Mouse (Mus musculus) kidney, postnatal 0 days (tissue): ENCODE data around the gene Tlr5. TPM values are rescaled to one million over a fixed set of nuclear protein-coding genes. Genes with fewer than 3 reads are reported as not detected.

ENCODE experiments used
- ATAC-seq: fragments of 200-750 bp; cut with Nextera tagmentation; replicated peaks from 2 replicates; pipeline ENCODE4 v1.8.0; 2017; ENCODE audit warnings: low read depth, moderate number of reproducible peaks, moderate TSS enrichment, moderate library complexity; ENCODE audit not compliant: low FRiP score
- DNase-seq: peaks from one replicate; pipeline ENCODE4 v3.0.0-alpha.2; 2016; ENCODE audit warnings: low spot score
- H3K27ac ChIP-seq: fragments of 300-500 bp; sonication (generic); 2 replicates; pipeline ENCODE4 v1.5.1; 2014; ENCODE audit warnings: mild to moderate bottlenecking
- H3K27me3 ChIP-seq: fragments of 300-500 bp; sonication (generic); 2 replicates; pipeline ENCODE4 v1.6.1; 2014; ENCODE audit warnings: low read length, mixed read lengths; ENCODE audit not compliant: insufficient read depth
- H3K36me3 ChIP-seq: fragments of 300-500 bp; sonication (generic); 2 replicates; pipeline ENCODE4 v1.6.1; 2014; ENCODE audit warnings: low read length, mixed read lengths; ENCODE audit not compliant: insufficient read depth
- H3K4me1 ChIP-seq: fragments of 300-500 bp; sonication (generic); replicated peaks from 2 replicates; pipeline ENCODE4 v1.6.1; 2014; ENCODE audit warnings: antibody characterized with exemption, low read length, mixed read lengths; ENCODE audit not compliant: insufficient read depth
- H3K4me2 ChIP-seq: fragments of 300-500 bp; sonication (generic); 2 replicates; pipeline ENCODE4 v1.6.1; 2014; ENCODE audit warnings: mild to moderate bottlenecking, low read length, moderate library complexity, mixed read lengths
- H3K4me3 ChIP-seq: fragments of 300-500 bp; sonication (generic); replicated peaks from 2 replicates; pipeline ENCODE4 v1.5.1; 2014; ENCODE audit warnings: low read depth, low read length
- H3K9ac ChIP-seq: fragments of 300-500 bp; sonication (generic); 2 replicates; pipeline ENCODE4 v1.6.1; 2014; ENCODE audit warnings: low read depth, low read length
- H3K9me3 ChIP-seq: fragments of 300-500 bp; sonication (generic); replicated peaks from 2 replicates; pipeline ENCODE4 v1.6.1; 2016; ENCODE audit warnings: low read length, inconsistent platforms, mixed read lengths
- CTCF ChIP-seq: IDR thresholded peaks from 2 replicates; pipeline ENCODE4 v1.5.1; 2016; ENCODE audit warnings: antibody characterized with exemption, low read depth, mild to moderate bottlenecking, moderate library complexity
- WGBS: fragments of 180-500 bp; shearing (Covaris S2); extraction: QIAGEN DNeasy Blood & Tissue Kit; methylation state at CpG from one replicate; pipeline ENCODE4 v1.1.7; 2014; 5-methylcytosine and 5-hydroxymethylcytosine counted together
- polyA plus RNA-seq: library from polyadenylated mRNA; unstranded; fragments of >200 nt; fragmentation: Nextera tagmentation; extraction: Ambion mirVana; gene quantifications from 2 replicates; pipeline ENCODE4 v1.2.1, GENCODE M21; 2015

Tlr5 gene
- polyA plus RNA-seq, 1 experiment from 2014 or later: 0.74 TPM

- H3K4me2 ChIP-seq: no peak overlapping the region
- H3K27me3 ChIP-seq: no peaks in the 10 kb centered on the region
- no peak for TF ChIP-seq CTCF
- H3K4me3 ChIP-seq: no peak overlapping the region
- H3K36me3 ChIP-seq: no peaks in the 10 kb centered on the region
- peaks cover 3% of the 10 kb centered on the region; the same call in 1 of the 2 replicates for H3K4me1 ChIP-seq
- H3K27ac ChIP-seq: no peak overlapping the region
- 69% methylated on average over 4 of the region's 4 CpGs for WGBS
- no peak for ATAC-seq
- H3K9me3 ChIP-seq: no peaks in the 10 kb centered on the region
- no peak for DNase-seq
- H3K9ac ChIP-seq: no peak overlapping the region
Measured at GRCm38 (mm10) chr1:182914121-182914908, 40.3 kb upstream of the Tlr5 start.

- Histone ChIP-seq H3K9ac (no peak overlapping the region), H3K4me3 (no peak overlapping the region), H3K27me3 (no peaks in the 10 kb centered on the region), H3K36me3 (no peaks in the 10 kb centered on the region), H3K9me3 (no peaks in the 10 kb centered on the region), H3K4me2 (no peak overlapping the region), H3K27ac (no peak overlapping the region), H3K4me1 (no peaks in the 10 kb centered on the region)
- 97% methylated on average over 5 of the region's 5 CpGs for WGBS
- ATAC-seq: no peak
- no peak for DNase-seq
- no peak for TF ChIP-seq CTCF
Measured at GRCm38 (mm10) chr1:182916166-182916565, 38.4 kb upstream of the Tlr5 start.

GRCm38 (mm10) chr1:182918718-182919346 lies 35.8 kb upstream of the Tlr5 start:
- Histone ChIP-seq H3K27ac (no peak overlapping the region), H3K36me3 (no peaks in the 10 kb centered on the region), H3K4me1 (no peaks in the 10 kb centered on the region), H3K27me3 (no peaks in the 10 kb centered on the region), H3K4me3 (no peak overlapping the region), H3K9ac (no peak overlapping the region), H3K4me2 (no peak overlapping the region), H3K9me3 (no peaks in the 10 kb centered on the region)
- no peak for TF ChIP-seq CTCF
- no peak for DNase-seq
- ATAC-seq: no peak
- WGBS: 47% methylated on average over 8 of the region's 8 CpGs

- no peak for TF ChIP-seq CTCF
- H3K36me3 ChIP-seq: no peaks in the 10 kb centered on the region
- no peak overlapping the region for H3K9ac ChIP-seq
- DNase-seq (no peak), ATAC-seq (no peak)
- H3K27ac ChIP-seq: no peak overlapping the region
- no peaks in the 10 kb centered on the region for H3K9me3 ChIP-seq
- no peak overlapping the region for H3K4me2 ChIP-seq
- no peaks in the 10 kb centered on the region for H3K27me3 ChIP-seq
- 78% methylated on average over 4 of the region's 4 CpGs for WGBS
- H3K4me3 ChIP-seq: no peak overlapping the region
- H3K4me1 ChIP-seq: no peaks in the 10 kb centered on the region
Measured at GRCm38 (mm10) chr1:182922824-182923223, 31.8 kb upstream of the Tlr5 start.

GRCm38 (mm10) chr1:182926465-182926864 lies 28.1 kb upstream of the Tlr5 start:
- H3K4me1 ChIP-seq: no peaks in the 10 kb centered on the region
- 78% methylated on average over 6 of the region's 6 CpGs for WGBS
- DNase-seq (no peak), ATAC-seq (no peak)
- H3K9ac ChIP-seq: no peak overlapping the region
- H3K27ac ChIP-seq: no peak overlapping the region
- H3K4me2 ChIP-seq: no peak overlapping the region
- H3K27me3 ChIP-seq: no peaks in the 10 kb centered on the region
- no peaks in the 10 kb centered on the region for H3K9me3 ChIP-seq
- no peak for TF ChIP-seq CTCF
- no peaks in the 10 kb centered on the region for H3K36me3 ChIP-seq
- no peak overlapping the region for H3K4me3 ChIP-seq

- no peak for ATAC-seq
- Histone ChIP-seq H3K27me3 (no peaks in the 10 kb centered on the region), H3K4me1 (no peaks in the 10 kb centered on the region), H3K27ac (no peak overlapping the region), H3K4me3 (no peak overlapping the region), H3K36me3 (no peaks in the 10 kb centered on the region), H3K4me2 (no peak overlapping the region), H3K9me3 (no peaks in the 10 kb centered on the region), H3K9ac (no peak overlapping the region)
- WGBS: 65% methylated on average over 19 of the region's 19 CpGs
- DNase-seq: peak; percentile 25
- TF ChIP-seq CTCF: no peak
Measured at GRCm38 (mm10) chr1:182927878-182928851, 26.4 kb upstream of the Tlr5 start.
